Mouse (Mus musculus): ENCODE data around the gene Chst1. TPM values are rescaled to one million over a fixed set of nuclear protein-coding genes. Genes with fewer than 3 reads are reported as not detected.
A peak's percentile ranks its signal among the peaks of the same experiment; 100 is the strongest.

Gene Chst1
- not detected in 2 replicates for total RNA-seq (2012; rRNA removed)
- total RNA-seq (2014; rRNA removed): not detected in 2 replicates
- not detected in 2 replicates for polyA plus RNA-seq (2012; ENCODE audit: insufficient read length, low read depth)

GRCm38 (mm10) chr2:92599487-92600347 lies at the start of gene Chst1:
Gene Chst1, plus strand, starts transcription at chr2:92599707.
- Histone ChIP-seq H3K36me3 (replicated peaks in 1 of 2; ENCODE audit: control insufficient read depth in 1 of 2, insufficient read depth in 1 of 2, low read length in 1 of 2) (no peaks in the 10 kb centered on the region), H3K4me2 (ENCODE audit: insufficient read depth, low read depth, poor library complexity, severe bottlenecking) (no peak within 1 kb of the TSS), H3K9me3 (replicated peaks; ENCODE audit: low read length) (no peaks in the 10 kb centered on the region), H3K27ac (ENCODE audit: insufficient read depth, low read depth) (no peak within 1 kb of the TSS), H3K9ac (ENCODE audit: insufficient read depth, low read depth) (no peak within 1 kb of the TSS), H3K79me2 (replicated peaks; ENCODE audit: control insufficient read depth, extremely low read depth, insufficient read depth, poor library complexity, severe bottlenecking) (no peaks in the 10 kb centered on the region), H3K4me1 (ENCODE audit: control insufficient read depth in 1 of 2, insufficient read depth in 2 of 2) (0 out of 4 replicates have a peak, but pooled peaks cover 0 to 5% of the 10 kb centered on the region in 2 experiments), H3K27me3 (replicated peaks) (peaks cover 95% of the 10 kb centered on the region), H3K4me3 (replicated peaks in 1 of 3; ENCODE audit: low read depth in 2 of 3, low read length in 2 of 3, poor library complexity in 1 of 3) (no peak within 1 kb of the TSS)
- in situ Hi-C loops (cut with MboI; ENCODE audit: low pct_ligation_motif_present, low pct_unique_long_range_greater_than_20kb, low sequenced_read_pairs) (no loop called here), dilution Hi-C loops (cut with MboI; ENCODE audit: extremely low pct_ligation_motif_present, extremely low pct_unique_long_range_greater_than_20kb, low sequenced_read_pairs) (no loop called here)
- DNase-seq (ENCODE audit: extremely low read depth): no peak
- TF ChIP-seq POLR2AphosphoS2 (IDR thresholded peaks at IDR 0.05; ENCODE audit: low read depth, low read length): no peak

GRCm38 (mm10) chr2:92550051-92550450 lies 49.5 kb upstream of the Chst1 start:
- TF ChIP-seq ELF1 (IDR thresholded peaks at IDR 0.05; ENCODE audit: low read depth, low read length): no peak
- peak; percentile 43; the same call in 1 of the 2 replicates for TF ChIP-seq BHLHE40 (IDR thresholded peaks at IDR 0.05; ENCODE audit: low read depth, low read length)
- dilution Hi-C loops (cut with MboI; ENCODE audit: extremely low pct_ligation_motif_present, extremely low pct_unique_long_range_greater_than_20kb, low sequenced_read_pairs): no loop called here
- Histone ChIP-seq H3K9ac (ENCODE audit: insufficient read depth, low read depth) (no peak overlapping the region), H3K4me1 (ENCODE audit: control insufficient read depth in 1 of 2, insufficient read depth in 2 of 2) (peaks cover 0 to 11% of the 10 kb centered on the region in 2 experiments; a peak in 2 of 4 replicates), H3K27me3 (replicated peaks) (peaks cover 92% of the 10 kb centered on the region), H3K9me3 (replicated peaks; ENCODE audit: low read length) (peaks cover 4% of the 10 kb centered on the region), H3K79me2 (replicated peaks; ENCODE audit: control insufficient read depth, extremely low read depth, insufficient read depth, poor library complexity, severe bottlenecking) (no peaks in the 10 kb centered on the region), H3K36me3 (replicated peaks in 1 of 2; ENCODE audit: control insufficient read depth in 1 of 2, insufficient read depth in 1 of 2, low read length in 1 of 2) (no peaks in the 10 kb centered on the region), H3K27ac (ENCODE audit: insufficient read depth, low read depth) (no peak overlapping the region), H3K4me3 (replicated peaks in 1 of 3; ENCODE audit: low read depth in 2 of 3, low read length in 2 of 3, poor library complexity in 1 of 3) (no peak overlapping the region), H3K4me2 (ENCODE audit: insufficient read depth, low read depth, poor library complexity, severe bottlenecking) (no peak overlapping the region)
- in situ Hi-C loops (cut with MboI; ENCODE audit: low pct_ligation_motif_present, low pct_unique_long_range_greater_than_20kb, low sequenced_read_pairs): no loop called here
- DNase-seq (ENCODE audit: extremely low read depth): no peak

DNA sequence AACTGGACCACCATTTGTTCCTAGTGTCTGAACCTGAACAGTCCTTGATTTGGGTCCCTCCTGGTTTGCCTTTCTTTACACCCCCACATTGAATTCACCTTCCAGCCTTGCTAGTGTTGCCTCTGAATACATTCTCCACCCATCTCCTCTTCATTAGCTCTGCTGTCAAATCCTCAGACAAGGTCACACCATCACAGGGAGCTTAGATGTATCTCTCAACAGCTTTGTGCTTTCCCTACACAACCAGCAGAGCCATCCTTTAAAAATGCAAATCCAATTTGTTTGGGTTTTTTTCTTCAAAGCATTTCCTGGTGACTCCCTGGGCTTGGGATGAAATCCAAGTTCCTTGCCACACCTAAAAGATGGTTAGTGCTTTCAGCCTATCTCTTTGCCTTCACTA lies 45.0 kb upstream of the Chst1 start:
- Histone ChIP-seq H3K36me3 (replicated peaks in 1 of 2; ENCODE audit: control insufficient read depth in 1 of 2, insufficient read depth in 1 of 2, low read length in 1 of 2) (no peaks in the 10 kb centered on the region), H3K9me3 (replicated peaks; ENCODE audit: low read length) (peaks cover 4% of the 10 kb centered on the region), H3K4me3 (replicated peaks in 1 of 3; ENCODE audit: low read depth in 2 of 3, low read length in 2 of 3, poor library complexity in 1 of 3) (no peak overlapping the region), H3K4me1 (ENCODE audit: control insufficient read depth in 1 of 2, insufficient read depth in 2 of 2) (peaks cover 0 to 5% of the 10 kb centered on the region in 2 experiments; a peak in 1 of 4 replicates), H3K27ac (ENCODE audit: insufficient read depth, low read depth) (no peak overlapping the region), H3K27me3 (replicated peaks) (peaks cover 89% of the 10 kb centered on the region), H3K9ac (ENCODE audit: insufficient read depth, low read depth) (no peak overlapping the region), H3K4me2 (ENCODE audit: insufficient read depth, low read depth, poor library complexity, severe bottlenecking) (no peak overlapping the region), H3K79me2 (replicated peaks; ENCODE audit: control insufficient read depth, extremely low read depth, insufficient read depth, poor library complexity, severe bottlenecking) (no peaks in the 10 kb centered on the region)
- DNase-seq (ENCODE audit: extremely low read depth): no peak
- in situ Hi-C loops (cut with MboI; ENCODE audit: low pct_ligation_motif_present, low pct_unique_long_range_greater_than_20kb, low sequenced_read_pairs) (no loop called here), dilution Hi-C loops (cut with MboI; ENCODE audit: extremely low pct_ligation_motif_present, extremely low pct_unique_long_range_greater_than_20kb, low sequenced_read_pairs) (no loop called here)
- no peak for TF ChIP-seq USF1 (IDR thresholded peaks at IDR 0.05; ENCODE audit: low read depth, low read length)
- no peak for TF ChIP-seq E2F4 (IDR thresholded peaks at IDR 0.05; ENCODE audit: insufficient replicate concordance, low read depth, low read length)
- no peak for TF ChIP-seq UBTF (IDR thresholded peaks at IDR 0.05; ENCODE audit: low read depth, low read length)
- TF ChIP-seq MEF2A (IDR thresholded peaks at IDR 0.05; ENCODE audit: borderline replicate concordance, low read depth, low read length): no peak
- no peak for TF ChIP-seq ETS1 (conservative IDR thresholded peaks at IDR 0.05; ENCODE audit: low read depth, low read length)
- no peak for TF ChIP-seq JUND (conservative IDR thresholded peaks at IDR 0.05; ENCODE audit: low read depth, low read length)
- no peak for TF ChIP-seq NELFE (IDR thresholded peaks at IDR 0.05; ENCODE audit: low read depth, low read length)
- TF ChIP-seq TBP (conservative IDR thresholded peaks at IDR 0.05; ENCODE audit: low read depth, low read length): no peak
- TF ChIP-seq PAX5 (IDR thresholded peaks at IDR 0.05; ENCODE audit: low read length): no peak
- TF ChIP-seq RAD21 (IDR thresholded peaks at IDR 0.05; ENCODE audit: low read depth, low read length): no peak
- TF ChIP-seq CTCF (conservative IDR thresholded peaks at IDR 0.05 in 1 of 2, IDR thresholded peaks at IDR 0.05 in 1 of 2; ENCODE audit: low read depth in 2 of 2, low read length in 2 of 2): no peak
- no peak for TF ChIP-seq JUN (IDR thresholded peaks at IDR 0.05; ENCODE audit: insufficient read depth, low read depth, low read length)
- TF ChIP-seq SMC3 (IDR thresholded peaks at IDR 0.05; ENCODE audit: low read depth, low read length): no peak
- TF ChIP-seq POLR2AphosphoS2 (IDR thresholded peaks at IDR 0.05; ENCODE audit: low read depth, low read length): no peak
- no peak for TF ChIP-seq IRF4 (IDR thresholded peaks at IDR 0.05; ENCODE audit: low read depth, low read length)
- TF ChIP-seq RCOR1 (conservative IDR thresholded peaks at IDR 0.05; ENCODE audit: low read depth, low read length): no peak
- no peak for TF ChIP-seq ZNF384 (IDR thresholded peaks at IDR 0.05; ENCODE audit: low read depth, low read length)
